Mouse (Mus musculus): ENCODE measurements around the gene Smim24.

GRCm38 (mm10) chr10:81408871-81409291, 16.0 kb downstream of the Smim24 start:
- TF ChIP-seq CTCF (IDR thresholded peaks at IDR 0.05; ENCODE audit: control insufficient read depth, insufficient read depth, insufficient replicate concordance, low read depth, low read length) (peak; percentile 61; the same call in 1 of the 2 replicates), POLR2A (IDR thresholded peaks at IDR 0.05; ENCODE audit: control insufficient read depth, low read depth, low read length) (no peak)
